Mouse (Mus musculus) heart, embryonic 11.5 days (tissue): ENCODE data around the gene Hnrnpul1. TPM values are rescaled to one million over a fixed set of nuclear protein-coding genes. Genes with fewer than 3 reads are reported as not detected.
"Not testable (repeated sequence)": the region's sequence is repeated elsewhere in the genome, so short reads cannot be mapped to it uniquely, and the experiment has no call there.

Experiments
- ATAC-seq: fragments of 200-750 bp; cut with Nextera tagmentation; replicated peaks from 2 replicates; pipeline ENCODE4 v1.8.0; 2017; ENCODE audit warnings: moderate library complexity; ENCODE audit not compliant: insufficient number of reproducible peaks, low FRiP score, low TSS enrichment
- H3K27ac ChIP-seq: fragments of 300-500 bp; sonication (generic); 2 replicates; pipeline ENCODE4 v1.5.1; 2014; ENCODE audit warnings: mild to moderate bottlenecking, low read depth, low read length
- H3K27me3 ChIP-seq: fragments of 300-500 bp; sonication (generic); 2 replicates; pipeline ENCODE4 v1.6.1; 2014; ENCODE audit warnings: mild to moderate bottlenecking, low read length, mixed read lengths; ENCODE audit not compliant: control insufficient read depth, insufficient read depth
- H3K36me3 ChIP-seq: fragments of 300-500 bp; sonication (generic); 2 replicates; pipeline ENCODE4 v1.6.1; 2014; ENCODE audit warnings: mild to moderate bottlenecking, low read length, moderate library complexity, mixed read lengths; ENCODE audit not compliant: control insufficient read depth, insufficient read depth
- H3K4me1 ChIP-seq: fragments of 300-500 bp; sonication (generic); 2 replicates; pipeline ENCODE4 v1.6.1; 2014; ENCODE audit warnings: low read length; ENCODE audit not compliant: control insufficient read depth, insufficient read depth
- H3K4me2 ChIP-seq: fragments of 300-500 bp; sonication (generic); 2 replicates; pipeline ENCODE4 v1.6.1; 2014; ENCODE audit warnings: mild to moderate bottlenecking, moderate library complexity
- H3K4me3 ChIP-seq: fragments of 300-500 bp; sonication (generic); 2 replicates; pipeline ENCODE4 v1.5.1; 2014; ENCODE audit warnings: low read depth, low read length
- H3K9ac ChIP-seq: fragments of 300-500 bp; sonication (generic); 2 replicates; pipeline ENCODE4 v1.6.1; 2014; ENCODE audit warnings: mild to moderate bottlenecking, low read depth, low read length, moderate library complexity
- H3K9me3 ChIP-seq: fragments of 300-500 bp; sonication (generic); replicated peaks from 2 replicates; pipeline ENCODE4 v1.6.1; 2016; ENCODE audit warnings: low read length; ENCODE audit not compliant: control insufficient read depth
- WGBS: fragments of 180-500 bp; shearing (Covaris S2); extraction: QIAGEN DNeasy Blood & Tissue Kit; methylation state at CpG from one replicate; pipeline ENCODE4 v1.1.7; 2014; ENCODE audit not compliant: insufficient replicate concordance; 5-methylcytosine and 5-hydroxymethylcytosine counted together
- polyA plus RNA-seq: library from polyadenylated mRNA; unstranded; fragments of >200 nt; fragmentation: Nextera tagmentation; extraction: Ambion mirVana; gene quantifications from 2 replicates; pipeline ENCODE4 v1.2.1, GENCODE M21; 2014

Hnrnpul1 gene
- polyA plus RNA-seq, 1 experiment from 2014 or later = 53.3 TPM

DNA sequence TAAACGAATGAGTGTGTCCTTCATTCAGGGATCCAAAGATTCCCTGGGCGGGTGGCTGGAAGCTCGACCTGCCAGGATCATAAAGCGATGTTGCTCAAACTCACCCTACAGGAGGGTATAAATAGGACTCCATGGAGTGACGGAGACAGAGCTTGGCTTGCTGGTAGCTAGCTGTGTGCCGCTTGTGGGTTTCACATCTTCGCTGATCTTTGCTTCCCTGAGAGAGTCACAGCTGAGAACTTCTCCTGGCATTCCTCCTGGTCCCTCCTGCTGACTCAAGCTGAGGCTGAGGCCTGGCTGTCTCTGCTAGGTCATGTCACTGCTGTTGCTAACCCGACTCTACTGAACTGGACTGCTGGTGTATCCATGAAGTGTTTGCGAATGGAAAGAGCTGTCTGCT, 38.4 kb upstream of the Hnrnpul1 start:
- WGBS = 56% methylated on average over 9 of the region's 9 CpGs
- not testable (repeated sequence) for H3K36me3 ChIP-seq, ATAC-seq

DNA sequence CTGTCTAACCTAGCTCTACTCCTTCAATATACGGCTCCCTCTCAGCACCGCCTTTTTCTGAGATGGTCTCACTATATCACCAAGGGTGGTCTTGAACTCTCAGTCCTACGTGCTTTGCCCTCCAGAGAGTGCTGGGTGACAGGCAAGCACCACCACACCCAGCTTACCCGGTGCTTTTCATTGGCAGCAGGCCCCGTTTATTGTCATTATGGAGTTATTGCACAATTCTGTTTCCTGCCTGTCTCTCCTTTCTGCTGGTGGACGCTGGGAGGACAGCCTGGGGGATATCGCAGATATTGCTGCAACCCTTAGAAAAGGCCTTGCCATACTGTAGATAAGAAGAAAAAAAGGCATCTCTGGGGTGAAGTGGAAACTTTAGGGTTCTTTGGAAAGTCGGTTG, 36.1 kb upstream of the Hnrnpul1 start:
- WGBS = 63% methylated on average over 8 of the region's 8 CpGs

More for the DNA sequence above, 38.4 kb upstream of the Hnrnpul1 start:
- not testable (repeated sequence) for H3K4me1 ChIP-seq, H3K9me3 ChIP-seq, H3K4me2 ChIP-seq, H3K4me3 ChIP-seq, H3K27me3 ChIP-seq, H3K9ac ChIP-seq, H3K27ac ChIP-seq

DNA sequence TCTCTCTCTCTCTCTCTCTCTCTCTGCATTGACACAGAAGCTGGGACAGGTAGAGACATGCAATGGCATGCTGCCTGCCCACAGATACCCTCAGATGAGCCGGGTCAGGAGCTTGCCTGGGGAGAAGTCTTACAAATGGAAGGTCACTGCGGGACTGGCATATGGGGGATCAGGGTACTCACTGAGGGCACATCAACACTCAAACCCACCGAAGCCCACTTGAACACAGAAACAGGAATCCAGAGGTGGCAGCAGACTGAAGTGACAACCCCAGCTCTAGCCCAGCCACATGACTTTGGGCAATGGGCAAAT, 34.5 kb upstream of the Hnrnpul1 start:
- Histone ChIP-seq H3K4me3 (peak overlapping the region; percentile 69; the same call in 1 of the 2 replicates), H3K4me1 (peaks cover 21% of the 10 kb centered on the region), H3K4me2 (peak overlapping the region; percentile 93), H3K9me3 (no peaks in the 10 kb centered on the region), H3K9ac (no peak overlapping the region), H3K36me3 (0 out of 2 replicates have a peak, but pooled peaks cover 3% of the 10 kb centered on the region), H3K27ac (peak overlapping the region; percentile 32; the same call in 1 of the 2 replicates), H3K27me3 (no peaks in the 10 kb centered on the region)
- no peak for ATAC-seq
- WGBS = 31% methylated on average over 3 of the region's 3 CpGs

More for the DNA sequence above, 36.1 kb upstream of the Hnrnpul1 start:
- Histone ChIP-seq H3K4me3 (no peak overlapping the region), H3K27me3 (no peaks in the 10 kb centered on the region), H3K9me3 (no peaks in the 10 kb centered on the region), H3K27ac (no peak overlapping the region), H3K4me1 (peaks cover 19% of the 10 kb centered on the region), H3K4me2 (no peak overlapping the region), H3K9ac (no peak overlapping the region), H3K36me3 (no peaks in the 10 kb centered on the region)
- no peak for ATAC-seq

DNA sequence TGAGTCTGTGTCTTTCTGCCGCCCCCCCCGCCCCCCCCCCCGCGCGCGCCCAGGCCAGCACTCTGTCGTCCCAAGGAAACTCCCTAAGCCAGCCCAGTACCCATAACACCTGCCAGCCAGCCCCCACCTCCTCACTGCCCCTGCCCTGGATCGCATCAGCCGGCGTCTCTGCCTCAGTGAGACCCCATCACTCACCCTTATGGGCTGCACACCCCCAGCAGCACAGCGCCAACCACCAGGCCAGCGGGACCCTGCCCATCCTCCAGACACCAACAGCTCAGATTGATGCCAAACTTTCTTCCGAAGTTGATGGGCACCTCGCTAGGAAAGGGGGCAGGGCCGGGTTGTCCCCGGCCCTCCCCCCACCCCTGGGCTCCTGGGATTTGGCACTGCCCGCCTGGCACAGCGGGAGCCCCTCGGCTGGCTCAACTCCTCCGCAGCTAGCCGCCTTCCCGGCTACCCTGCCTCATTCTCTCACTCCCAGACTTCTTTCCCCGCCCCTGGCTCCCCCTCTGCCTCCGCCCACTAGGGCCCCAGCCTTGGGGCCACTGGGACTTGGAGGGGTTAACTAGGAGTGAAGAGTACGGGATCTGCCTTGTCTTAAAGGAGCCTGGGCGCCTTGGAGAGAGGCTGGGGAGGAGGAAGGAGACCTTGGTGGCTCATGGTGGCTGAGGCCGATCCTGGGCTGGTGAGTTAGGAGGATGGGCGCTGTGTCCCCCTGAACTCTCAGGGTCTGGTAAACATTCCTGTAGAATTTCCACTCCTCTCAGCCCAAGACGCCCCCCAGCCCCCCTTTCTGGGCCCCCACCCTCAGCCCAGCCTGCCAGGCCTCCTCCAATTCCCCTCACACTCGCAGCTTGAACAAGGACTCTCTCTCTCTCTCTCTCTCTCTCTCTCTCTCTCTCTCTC, 33.9 kb upstream of the Hnrnpul1 start, which contains the start of gene Axl:
Axl (minus strand) TSS at position 486 of the 909 bp plus-strand sequence.
- Histone ChIP-seq H3K4me2 (peak within 1 kb of the TSS; percentile 93), H3K36me3 (0 out of 2 replicates have a peak, but pooled peaks cover 3% of the 10 kb centered on the region), H3K27ac (peak within 1 kb of the TSS; percentile 32), H3K9me3 (no peaks in the 10 kb centered on the region), H3K4me3 (peak within 1 kb of the TSS; percentile 69), H3K9ac (peak within 1 kb of the TSS; percentile 76), H3K4me1 (peaks cover 25% of the 10 kb centered on the region), H3K27me3 (no peaks in the 10 kb centered on the region)
- peak; percentile 81 for ATAC-seq
- 1% methylated on average over 27 of the region's 30 CpGs for WGBS

DNA sequence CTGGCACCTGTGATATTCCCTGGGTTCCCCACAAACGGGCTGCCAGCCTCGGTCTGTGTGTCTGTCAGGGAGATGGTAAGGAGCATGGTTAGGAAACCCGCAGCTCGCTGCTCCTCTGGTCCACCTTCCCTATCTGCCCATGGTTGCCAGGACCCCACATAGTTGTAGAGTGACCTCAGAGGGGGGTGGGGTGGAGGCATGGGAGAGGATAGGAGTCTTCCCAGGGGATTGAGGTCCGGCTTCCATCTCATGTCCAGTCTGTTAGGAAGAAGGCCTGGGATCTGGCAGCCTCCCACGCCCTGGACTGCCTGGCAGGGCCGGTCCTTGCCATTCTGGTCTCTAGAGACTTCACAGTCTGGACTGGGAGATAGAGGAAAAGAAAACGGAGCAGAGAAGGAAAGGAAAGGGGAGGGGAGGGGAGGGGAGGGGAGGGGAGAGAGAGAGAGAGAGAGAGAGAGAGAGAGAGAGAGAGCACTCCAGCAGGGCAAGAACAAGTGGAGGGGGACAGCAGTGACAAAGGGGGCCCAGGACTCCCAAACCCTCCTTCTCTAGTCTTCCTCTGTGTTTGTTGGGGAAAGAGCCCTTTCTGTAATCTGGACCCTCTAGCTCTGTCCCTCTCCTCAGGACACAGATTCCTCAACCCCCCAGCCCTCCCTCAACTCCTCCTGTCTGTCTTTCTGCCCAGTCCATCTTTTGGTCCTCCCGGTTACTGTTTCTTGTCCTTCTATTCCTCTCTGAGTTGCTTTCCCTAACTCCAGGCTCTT, 33.1 kb upstream of the Hnrnpul1 start:
- 9% methylated on average over 9 of the region's 9 CpGs for WGBS
- peak overlapping the region; percentile 69 for H3K4me3 ChIP-seq
- peaks cover 25% of the 10 kb centered on the region for H3K4me1 ChIP-seq
- H3K4me2 ChIP-seq = peak overlapping the region; percentile 93
- H3K36me3 ChIP-seq = 0 out of 2 replicates have a peak, but pooled peaks cover 3% of the 10 kb centered on the region
- no peaks in the 10 kb centered on the region for H3K9me3 ChIP-seq
- H3K27ac ChIP-seq = peak overlapping the region; percentile 32
- peak overlapping the region; percentile 76 for H3K9ac ChIP-seq
- ATAC-seq = peak; percentile 28
- H3K27me3 ChIP-seq = no peaks in the 10 kb centered on the region

DNA sequence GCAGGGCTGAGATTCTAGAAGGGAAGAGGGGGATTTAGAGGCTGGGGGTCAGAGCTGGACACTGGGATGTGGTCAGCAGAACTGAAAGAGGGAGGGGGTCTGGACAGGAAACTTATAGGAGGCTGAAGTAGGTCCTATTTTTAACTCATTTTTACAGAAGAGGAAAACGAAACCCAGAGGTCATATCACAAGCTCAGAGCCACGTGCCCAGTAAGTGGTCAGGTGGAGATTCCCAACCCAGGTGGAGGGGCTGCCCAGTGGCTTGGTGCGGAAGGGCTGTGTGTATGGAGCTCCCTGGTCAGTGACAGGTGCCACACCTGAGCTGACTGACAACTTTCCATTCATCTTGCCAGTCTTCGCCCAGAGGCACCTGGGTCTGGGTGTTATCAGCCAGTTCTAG, 32.4 kb upstream of the Hnrnpul1 start:
- Histone ChIP-seq H3K4me1 (peaks cover 26% of the 10 kb centered on the region), H3K27me3 (no peaks in the 10 kb centered on the region), H3K36me3 (0 out of 2 replicates have a peak, but pooled peaks cover 3% of the 10 kb centered on the region), H3K9ac (peak overlapping the region; percentile 76; the same call in 1 of the 2 replicates), H3K4me3 (peak overlapping the region; percentile 69), H3K4me2 (peak overlapping the region; percentile 93), H3K27ac (no peak overlapping the region), H3K9me3 (no peaks in the 10 kb centered on the region)
- 41% methylated on average over 4 of the region's 4 CpGs for WGBS
- ATAC-seq = no peak

DNA sequence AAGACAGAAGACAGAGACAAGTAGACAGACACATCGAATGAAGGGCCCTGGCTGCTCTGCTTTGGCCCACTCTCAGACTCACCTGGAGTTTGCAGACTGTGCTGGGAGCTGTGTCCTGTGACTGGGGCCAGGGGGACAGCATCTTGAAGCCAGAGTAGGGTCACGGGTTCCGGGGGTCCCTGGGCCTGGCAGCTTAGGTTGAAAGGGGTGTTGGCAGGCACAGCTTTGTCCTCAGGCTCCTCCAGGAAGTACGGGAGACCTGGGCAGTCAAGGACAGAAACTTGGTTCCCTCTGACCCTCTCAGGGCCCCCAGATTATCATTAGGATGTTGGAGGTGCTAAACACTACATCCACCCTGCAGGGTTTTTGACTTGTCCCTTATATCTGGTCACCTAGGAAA, 31.2 kb upstream of the Hnrnpul1 start:
- Histone ChIP-seq H3K9ac (no peak overlapping the region), H3K4me1 (peaks cover 34% of the 10 kb centered on the region), H3K27me3 (no peaks in the 10 kb centered on the region), H3K4me2 (no peak overlapping the region; the same call in 1 of the 2 replicates), H3K4me3 (no peak overlapping the region), H3K9me3 (no peaks in the 10 kb centered on the region), H3K27ac (no peak overlapping the region), H3K36me3 (0 out of 2 replicates have a peak, but pooled peaks cover 3% of the 10 kb centered on the region)
- ATAC-seq = no peak
- WGBS = 59% methylated on average over 4 of the region's 4 CpGs

DNA sequence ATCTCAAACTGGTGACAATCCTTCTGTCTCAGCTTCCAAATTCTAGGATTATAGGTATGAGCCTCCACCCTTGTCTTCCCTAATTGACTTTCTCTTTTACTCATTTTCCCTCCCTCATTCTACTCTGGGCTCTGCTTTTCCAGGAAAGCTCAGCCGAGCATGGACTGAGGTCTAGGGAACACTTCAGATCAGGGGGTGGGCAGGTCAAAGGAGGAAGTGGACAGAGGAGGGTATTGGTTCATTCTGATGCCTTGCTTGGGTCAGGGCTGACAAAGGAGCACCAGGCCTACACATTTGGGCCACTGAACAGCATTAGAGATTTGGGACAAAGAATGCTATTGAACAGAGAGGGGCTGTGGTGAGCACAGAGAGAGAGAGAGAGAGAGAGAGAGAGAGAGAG, 30.3 kb upstream of the Hnrnpul1 start:
- Histone ChIP-seq H3K9ac (no peak overlapping the region), H3K27ac (no peak overlapping the region), H3K9me3 (no peaks in the 10 kb centered on the region), H3K27me3 (no peaks in the 10 kb centered on the region), H3K4me3 (no peak overlapping the region), H3K36me3 (0 out of 2 replicates have a peak, but pooled peaks cover 3% of the 10 kb centered on the region), H3K4me2 (no peak overlapping the region), H3K4me1 (peaks cover 34% of the 10 kb centered on the region)
- 53% methylated on average over 1 of the region's 1 CpGs for WGBS
- no peak for ATAC-seq
